Mouse (Mus musculus): ENCODE results near the gene Ergic3. TPM values are rescaled to one million over a fixed set of nuclear protein-coding genes. Genes with fewer than 3 reads are reported as not detected.

Ergic3 gene
- total RNA-seq, 2 experiments from 2014 or later: 164 to 172 TPM

- DNase-seq: peak; percentile 92
Measured at GRCm38 (mm10) chr2:156065099-156066041, 57.5 kb downstream of the Ergic3 start, which contains the start of gene Spag4. Spag4 (plus strand) TSS chr2:156065175.

- no peak for DNase-seq
Measured at GRCm38 (mm10) chr2:156066126-156066525, 58.3 kb downstream of the Ergic3 start.

Other genes starting within 250 kb of the Ergic3 start
- gene Mmp24, start 232.7 kb upstream of the Ergic3 start, total RNA-seq (2021): 1 to 10 TPM; 2.5 to 3.4 TPM
- gene BC029722, start 188.6 kb upstream of the Ergic3 start, total RNA-seq (2021): 10 to 100 TPM; 54.2 to 56.7 TPM
- gene Eif6, start 181.1 kb upstream of the Ergic3 start, total RNA-seq (2021): 100 to 1,000 TPM; 106 to 121 TPM
- gene Fam83c, start 173.2 kb upstream of the Ergic3 start, total RNA-seq (2021): not detected
- 100 to 1,000 TPM; 126 to 179 TPM for gene Uqcc1, start 77.7 kb upstream of the Ergic3 start, total RNA-seq (2021)
- not detected for gene Gm15557, start 67.3 kb upstream of the Ergic3 start, total RNA-seq (2021)
- 1 to 10 TPM; 1.6 to 3.5 TPM for gene Gdf5, start 62.7 kb upstream of the Ergic3 start, total RNA-seq (2021)
- gene Cep250, start 51.6 kb upstream of the Ergic3 start, total RNA-seq (2021): 10 to 100 TPM; 12.9 to 17.0 TPM
- gene 6430550D23Rik, start 68 bp upstream of the Ergic3 start, total RNA-seq (2021): 1 to 10 TPM; 2.8 to 4.3 TPM
- gene Fer1l4, start 44.9 kb downstream of the Ergic3 start, total RNA-seq (2021): not detected
- 1 to 10 TPM; 4.1 to 4.7 TPM for gene Spag4, start 57.1 kb downstream of the Ergic3 start, total RNA-seq (2021)
- 10 to 100 TPM; 44.4 to 47.5 TPM for gene Cpne1, start 103.9 kb downstream of the Ergic3 start, total RNA-seq (2021)
- 10 to 100 TPM; 23.3 to 25.0 TPM for gene Rbm12, start 103.9 kb downstream of the Ergic3 start, total RNA-seq (2021)
- 10 to 100 TPM; 21.3 to 24.5 TPM for gene Gm28036, start 119.0 kb downstream of the Ergic3 start, total RNA-seq (2021)
- 100 to 1,000 TPM; 406 to 407 TPM for gene Romo1, start 136.0 kb downstream of the Ergic3 start, total RNA-seq (2021)
- gene Nfs1, start 136.1 kb downstream of the Ergic3 start, total RNA-seq (2021): 10 to 100 TPM; 72.0 to 78.8 TPM
- gene Rbm39, start 172.2 kb downstream of the Ergic3 start, total RNA-seq (2021): 100 to 1,000 TPM; 286 to 394 TPM
- gene Phf20, start 188.4 kb downstream of the Ergic3 start, total RNA-seq (2021): 10 to 100 TPM; 35.9 to 38.0 TPM

All from adrenal gland, postnatal 10 days (tissue).